Mouse (Mus musculus) heart, embryonic 13.5 days (tissue): ENCODE results near the gene Lysmd2. TPM values are rescaled to one million over a fixed set of nuclear protein-coding genes. Genes with fewer than 3 reads are reported as not detected.
A peak's percentile ranks its signal among the peaks of the same experiment; 100 is the strongest.

Experiments used
- ATAC-seq: fragments of 200-750 bp; cut with Nextera tagmentation; 2 replicates; pipeline ENCODE4 v1.8.0; 2017; ENCODE audit warnings: moderate TSS enrichment; ENCODE audit not compliant: insufficient number of reproducible peaks, low FRiP score, low TSS enrichment; ENCODE audit errors: extremely low read depth
- H3K27ac ChIP-seq: fragments of 300-500 bp; sonication (generic); replicated peaks from 2 replicates; pipeline ENCODE4 v1.5.1; 2015; ENCODE audit warnings: moderate library complexity, mild to moderate bottlenecking, inconsistent platforms
- H3K27me3 ChIP-seq: fragments of 300-500 bp; sonication (generic); replicated peaks from 2 replicates; pipeline ENCODE4 v1.6.1; 2015; ENCODE audit warnings: mild to moderate bottlenecking, inconsistent platforms
- H3K36me3 ChIP-seq: fragments of 300-500 bp; sonication (generic); 2 replicates; pipeline ENCODE4 v1.6.1; 2015; ENCODE audit warnings: mild to moderate bottlenecking, inconsistent platforms
- H3K4me1 ChIP-seq: fragments of 300-500 bp; sonication (generic); 2 replicates; pipeline ENCODE4 v1.6.1; 2015; ENCODE audit warnings: inconsistent platforms
- H3K4me2 ChIP-seq: fragments of 300-500 bp; sonication (generic); 2 replicates; pipeline ENCODE4 v1.6.1; 2015; ENCODE audit warnings: inconsistent platforms, mild to moderate bottlenecking, moderate library complexity
- H3K4me3 ChIP-seq: fragments of 300-500 bp; sonication (generic); 2 replicates; pipeline ENCODE4 v1.5.1; 2015; ENCODE audit warnings: moderate library complexity, mild to moderate bottlenecking, inconsistent platforms
- H3K9ac ChIP-seq: fragments of 300-500 bp; sonication (generic); 2 replicates; pipeline ENCODE4 v1.6.1; 2015; ENCODE audit warnings: inconsistent platforms, mild to moderate bottlenecking, moderate library complexity
- H3K9me3 ChIP-seq: fragments of 300-500 bp; sonication (generic); 2 replicates; pipeline ENCODE4 v1.6.1; 2016; ENCODE audit warnings: inconsistent platforms
- WGBS: fragments of 180-500 bp; shearing (Covaris S2); methylation state at CpG from one replicate; pipeline ENCODE4 v1.1.7; 2015; ENCODE audit warnings: mixed read lengths; 5-methylcytosine and 5-hydroxymethylcytosine counted together
- polyA plus RNA-seq: library from polyadenylated mRNA; unstranded; fragments of >200 nt; fragmentation: Nextera tagmentation; extraction: Ambion mirVana; gene quantifications from 2 replicates; pipeline ENCODE4 v1.2.1, GENCODE M21; 2015

Gene Lysmd2
- polyA plus RNA-seq = 16.2 and 16.9 TPM in 2 replicates

DNA sequence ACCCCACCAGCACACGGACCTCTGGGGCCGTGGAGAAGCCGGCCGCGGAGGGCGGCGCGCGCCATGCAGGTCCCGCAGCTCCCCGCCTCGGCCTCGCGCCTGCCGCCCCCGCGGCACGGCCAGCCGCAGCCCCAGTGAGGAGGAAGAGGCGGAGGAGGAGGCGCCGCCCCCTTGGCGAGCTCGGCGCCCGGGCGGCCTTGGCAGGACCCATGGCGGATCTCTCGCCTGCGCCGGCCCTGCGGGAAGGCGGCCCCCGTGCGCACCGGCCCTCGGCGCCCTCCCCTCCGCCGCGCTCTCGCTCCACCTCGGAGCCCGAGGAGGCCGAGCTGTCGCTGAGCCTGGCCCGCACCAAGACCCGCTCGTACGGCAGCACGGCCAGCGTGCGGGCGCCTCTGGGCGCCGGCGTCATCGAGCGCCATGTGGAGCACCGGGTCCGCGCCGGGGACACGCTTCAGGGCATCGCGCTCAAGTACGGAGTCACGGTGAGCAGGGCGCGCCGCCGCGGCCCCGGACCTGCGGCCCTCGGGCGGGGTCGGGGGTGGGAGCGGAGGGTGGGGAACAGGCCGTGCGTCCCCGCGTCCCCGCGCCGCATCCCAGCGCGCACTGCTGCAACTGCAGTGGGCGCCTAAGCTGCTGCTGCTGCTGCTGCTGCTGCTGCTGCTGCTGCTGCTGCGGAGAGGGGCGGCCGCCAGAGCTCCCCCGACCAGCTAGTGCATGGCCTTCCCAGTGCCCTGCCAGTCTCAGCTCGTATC lies at the start of gene Lysmd2:
Lysmd2 (plus strand) TSS at position 186 of the 752 bp plus-strand sequence.
- H3K4me2 ChIP-seq = peak within 1 kb of the TSS; percentile 90
- peak; percentile 76; the same call in 1 of the 2 replicates for ATAC-seq
- no peaks in the 10 kb centered on the region for H3K36me3 ChIP-seq
- peak within 1 kb of the TSS; percentile 72 for H3K27ac ChIP-seq
- H3K4me1 ChIP-seq = peaks cover 10% of the 10 kb centered on the region
- under 1% methylated on average over 56 of the region's 94 CpGs for WGBS
- H3K27me3 ChIP-seq = peaks cover 15% of the 10 kb centered on the region
- H3K9ac ChIP-seq = peak within 1 kb of the TSS; percentile 95
- no peaks in the 10 kb centered on the region for H3K9me3 ChIP-seq
- peak within 1 kb of the TSS; percentile 85 for H3K4me3 ChIP-seq

DNA sequence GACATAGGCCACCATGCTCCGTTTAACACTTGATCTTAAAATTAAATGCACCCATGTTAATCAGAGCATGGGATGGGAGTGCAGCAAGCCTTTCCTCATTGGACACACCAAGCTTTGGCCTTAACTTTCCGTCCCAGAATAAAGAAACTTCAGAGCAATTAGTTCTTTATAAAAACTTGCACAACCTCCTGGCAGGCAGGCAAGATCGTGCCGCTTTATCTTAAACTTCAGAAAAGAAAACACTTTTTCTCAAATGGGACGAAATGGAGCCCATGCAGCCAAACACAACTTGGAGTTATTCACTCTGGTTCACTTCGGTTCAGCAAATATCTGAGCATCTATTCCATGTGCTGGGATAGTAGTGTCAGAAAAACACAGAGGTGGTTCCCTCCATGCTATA lies 46.2 kb upstream of the Lysmd2 start:
- H3K27ac ChIP-seq = no peak overlapping the region
- H3K4me3 ChIP-seq = no peak overlapping the region
- ATAC-seq = no peak
- H3K9ac ChIP-seq = no peak overlapping the region
- no peaks in the 10 kb centered on the region for H3K9me3 ChIP-seq
- H3K27me3 ChIP-seq = no peaks in the 10 kb centered on the region
- no peaks in the 10 kb centered on the region for H3K36me3 ChIP-seq
- 0 out of 2 replicates have a peak, but pooled peaks cover 3% of the 10 kb centered on the region for H3K4me1 ChIP-seq
- no peak overlapping the region for H3K4me2 ChIP-seq
- 67% methylated on average over 6 of the region's 6 CpGs for WGBS

DNA sequence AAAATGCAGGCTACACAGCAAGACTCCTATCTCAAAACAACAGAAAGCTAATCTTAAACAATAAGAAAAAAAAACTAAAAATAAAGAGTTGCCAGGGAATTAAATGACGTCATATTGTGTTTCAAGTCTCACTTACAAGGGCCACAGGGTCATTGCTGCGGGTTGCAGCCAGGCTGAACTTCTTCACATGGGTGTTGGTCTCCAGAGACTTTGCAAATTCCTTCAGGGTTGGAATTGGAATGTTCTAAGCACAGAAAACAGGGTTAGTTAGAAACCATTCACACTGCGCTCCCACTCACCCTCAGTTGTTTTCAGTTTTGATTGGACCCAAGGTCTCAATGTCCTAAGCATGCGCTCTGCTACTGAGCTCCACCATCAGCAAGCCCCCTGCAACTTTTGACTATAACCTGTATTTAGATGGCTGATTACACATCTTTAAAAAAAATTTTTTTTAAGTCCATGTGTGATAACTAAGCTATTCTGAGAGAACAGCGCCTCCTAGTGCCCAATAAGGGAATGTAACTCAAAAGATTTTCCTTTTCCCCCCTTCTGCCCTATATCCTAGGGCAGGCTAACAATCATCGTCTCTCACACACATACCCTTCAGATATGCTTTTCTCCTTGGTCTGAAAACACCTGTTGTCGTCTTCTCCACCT lies 43.7 kb upstream of the Lysmd2 start:
- Histone ChIP-seq H3K27ac (no peak overlapping the region), H3K4me2 (no peak overlapping the region), H3K9me3 (no peaks in the 10 kb centered on the region), H3K9ac (no peak overlapping the region), H3K4me1 (0 out of 2 replicates have a peak, but pooled peaks cover 3% of the 10 kb centered on the region), H3K27me3 (no peaks in the 10 kb centered on the region), H3K36me3 (no peaks in the 10 kb centered on the region), H3K4me3 (no peak overlapping the region)
- no peak for ATAC-seq
- 47% methylated on average over 7 of the region's 7 CpGs for WGBS

DNA sequence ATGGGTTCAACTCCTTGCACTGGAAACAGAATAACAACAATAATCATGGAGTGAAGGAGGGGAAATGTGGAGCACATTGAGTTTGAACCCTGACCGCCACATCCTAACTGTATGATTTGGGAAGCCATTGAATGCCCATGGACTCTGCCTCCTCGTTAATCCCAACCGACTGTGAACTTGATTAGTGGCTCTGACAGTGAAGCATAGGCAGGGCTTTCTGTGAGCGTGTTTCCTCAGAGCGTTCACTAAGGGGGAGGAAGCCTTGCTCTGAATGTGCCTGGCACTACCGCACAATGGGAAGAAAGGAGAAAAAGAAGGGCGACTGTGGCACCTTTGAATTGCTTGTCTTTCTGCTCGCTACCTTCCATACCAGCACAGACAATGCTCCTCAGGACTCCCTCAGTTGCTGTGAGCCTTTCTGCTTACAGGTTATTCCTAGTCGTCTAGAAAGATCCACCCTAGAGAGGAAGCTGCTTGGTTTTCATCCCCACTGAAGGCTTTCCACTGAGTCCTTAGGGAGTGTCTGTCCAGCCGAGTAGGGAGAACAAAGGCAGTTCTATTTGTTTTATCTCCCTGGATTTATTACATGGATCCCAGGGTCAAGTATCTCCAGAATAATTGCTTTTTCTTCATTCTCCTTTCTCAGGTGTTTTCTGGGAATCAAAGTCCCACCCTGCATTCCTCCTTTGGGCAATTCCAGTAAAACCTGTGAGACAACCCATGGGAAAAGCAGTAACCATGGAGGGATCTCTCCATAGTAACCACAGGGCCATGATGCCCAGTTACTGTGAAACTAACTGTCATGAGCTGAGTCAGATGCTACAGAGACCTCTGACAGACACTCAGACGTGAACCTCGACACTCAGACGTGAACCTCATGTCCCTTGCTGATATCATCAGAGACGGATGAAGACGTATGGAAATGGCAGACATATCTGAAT lies 35.4 kb upstream of the Lysmd2 start:
- no peak overlapping the region for H3K9ac ChIP-seq
- H3K4me2 ChIP-seq = no peak overlapping the region
- ATAC-seq = no peak
- H3K4me3 ChIP-seq = no peak overlapping the region
- no peak overlapping the region for H3K27ac ChIP-seq
- WGBS = 75% methylated on average over 15 of the region's 15 CpGs
- H3K27me3 ChIP-seq = no peaks in the 10 kb centered on the region
- no peaks in the 10 kb centered on the region for H3K9me3 ChIP-seq
- H3K4me1 ChIP-seq = no peaks in the 10 kb centered on the region
- 0 out of 2 replicates have a peak, but pooled peaks cover 4% of the 10 kb centered on the region for H3K36me3 ChIP-seq

DNA sequence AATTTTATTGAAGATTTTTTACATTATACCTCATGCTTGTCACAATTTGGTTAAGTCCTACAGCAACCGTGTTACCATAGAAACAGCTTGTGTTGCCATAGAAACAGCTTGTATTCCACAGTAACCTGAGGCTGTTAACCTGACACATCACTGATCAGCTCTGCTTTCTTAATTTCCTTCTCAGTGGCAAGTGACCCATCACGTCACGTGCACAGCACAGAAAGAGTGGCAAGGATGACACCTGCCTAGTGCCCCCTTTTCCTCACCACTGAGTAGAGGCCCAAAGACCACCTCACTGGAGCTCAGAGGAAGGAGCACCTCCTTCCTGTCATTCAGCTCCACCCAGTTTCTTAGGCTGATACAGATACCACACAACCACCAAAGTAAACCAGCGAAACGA lies 32.1 kb upstream of the Lysmd2 start:
- Histone ChIP-seq H3K27ac (no peak overlapping the region), H3K9ac (no peak overlapping the region), H3K4me2 (no peak overlapping the region), H3K36me3 (0 out of 2 replicates have a peak, but pooled peaks cover 4% of the 10 kb centered on the region), H3K27me3 (no peaks in the 10 kb centered on the region), H3K9me3 (no peaks in the 10 kb centered on the region), H3K4me1 (no peaks in the 10 kb centered on the region), H3K4me3 (no peak overlapping the region)
- no peak for ATAC-seq
- WGBS = 70% methylated on average over 5 of the region's 5 CpGs

DNA sequence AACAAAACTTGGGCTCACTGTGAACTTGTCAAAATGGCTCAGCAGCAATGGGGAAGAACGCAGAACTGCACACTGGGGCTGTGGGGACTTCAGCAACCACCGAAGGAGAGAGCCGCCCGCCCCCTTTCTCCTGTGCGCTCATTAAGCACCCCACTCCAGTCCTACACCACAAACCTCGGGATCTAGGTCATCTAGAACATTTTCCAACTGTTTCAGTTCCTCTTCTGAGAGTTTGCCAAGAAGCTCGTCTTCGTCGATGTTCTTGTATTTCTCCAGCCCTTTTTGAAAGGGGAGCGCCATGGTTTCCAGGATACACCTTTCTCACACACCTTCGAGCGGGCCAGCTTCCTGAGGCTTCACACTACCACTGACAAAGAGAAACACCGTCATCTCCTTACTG lies 28.5 kb upstream of the Lysmd2 start:
- H3K27me3 ChIP-seq = no peaks in the 10 kb centered on the region
- no peaks in the 10 kb centered on the region for H3K36me3 ChIP-seq
- H3K9ac ChIP-seq = no peak overlapping the region
- H3K4me3 ChIP-seq = no peak overlapping the region
- H3K4me1 ChIP-seq = peaks cover 18% of the 10 kb centered on the region
- H3K4me2 ChIP-seq = no peak overlapping the region
- ATAC-seq = no peak
- H3K9me3 ChIP-seq = no peaks in the 10 kb centered on the region
- H3K27ac ChIP-seq = no peak overlapping the region
- WGBS = 81% methylated on average over 13 of the region's 13 CpGs

DNA sequence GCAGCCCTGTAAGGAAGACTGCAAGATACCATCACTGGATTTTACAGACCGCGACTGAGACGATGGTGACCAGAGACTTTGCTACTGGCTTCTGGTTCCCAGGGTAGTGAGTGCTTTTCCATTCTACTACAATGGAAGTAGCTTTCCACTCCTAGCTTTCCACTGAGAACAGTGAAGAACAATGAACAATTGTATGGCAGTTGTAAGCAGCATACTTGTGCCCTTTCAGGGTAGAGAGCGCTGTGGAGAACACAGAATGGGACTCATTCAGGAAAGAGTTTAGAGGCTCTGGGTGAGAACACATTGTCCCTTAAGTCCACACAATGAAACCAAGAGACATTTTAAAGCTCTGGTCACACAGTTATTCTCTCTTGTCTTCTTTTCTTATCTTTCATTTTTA lies 27.9 kb upstream of the Lysmd2 start:
- Histone ChIP-seq H3K27me3 (no peaks in the 10 kb centered on the region), H3K4me1 (peaks cover 18% of the 10 kb centered on the region), H3K4me3 (no peak overlapping the region), H3K4me2 (no peak overlapping the region), H3K9ac (no peak overlapping the region), H3K27ac (no peak overlapping the region), H3K36me3 (no peaks in the 10 kb centered on the region), H3K9me3 (no peaks in the 10 kb centered on the region)
- WGBS = 81% methylated on average over 4 of the region's 4 CpGs
- no peak for ATAC-seq

DNA sequence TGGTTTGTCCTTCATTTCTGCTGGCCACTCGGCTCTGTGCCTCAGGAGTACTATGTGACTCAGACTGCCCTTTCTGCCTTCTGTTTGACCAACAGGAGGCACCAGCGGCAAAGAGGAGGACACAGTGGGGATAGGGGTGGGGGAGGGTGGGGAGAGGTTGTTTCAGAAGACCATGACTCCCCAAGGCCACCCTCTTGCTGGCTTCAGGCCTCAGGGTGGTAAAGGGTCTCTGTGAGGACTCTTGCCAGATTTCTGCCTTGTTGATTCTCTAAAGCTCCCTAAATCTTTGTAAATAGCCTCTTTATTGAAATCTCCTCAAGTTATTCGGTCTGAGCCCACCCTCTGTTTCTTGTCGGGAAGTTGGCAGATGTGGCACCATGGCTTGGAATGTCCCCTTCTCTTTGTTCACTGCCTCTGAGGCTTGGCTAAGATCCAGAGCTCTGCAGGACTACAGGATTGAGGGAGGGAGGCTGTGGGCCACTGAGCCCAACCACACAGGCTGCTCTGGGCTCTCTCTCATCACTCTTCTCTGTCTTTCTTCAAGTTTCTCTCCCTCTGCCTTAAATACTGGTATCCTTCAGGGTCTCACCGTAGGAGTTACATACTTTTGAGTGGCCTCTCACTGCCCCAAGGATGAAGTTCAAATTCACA lies 26.2 kb upstream of the Lysmd2 start:
- no peak overlapping the region for H3K9ac ChIP-seq
- H3K36me3 ChIP-seq = no peaks in the 10 kb centered on the region
- H3K27me3 ChIP-seq = no peaks in the 10 kb centered on the region
- WGBS = 35% methylated on average over 5 of the region's 5 CpGs
- H3K4me3 ChIP-seq = no peak overlapping the region
- peak overlapping the region; percentile 5; the same call in 1 of the 2 replicates for H3K27ac ChIP-seq
- H3K9me3 ChIP-seq = no peaks in the 10 kb centered on the region
- peaks cover 18% of the 10 kb centered on the region for H3K4me1 ChIP-seq
- H3K4me2 ChIP-seq = no peak overlapping the region
- ATAC-seq = no peak

DNA sequence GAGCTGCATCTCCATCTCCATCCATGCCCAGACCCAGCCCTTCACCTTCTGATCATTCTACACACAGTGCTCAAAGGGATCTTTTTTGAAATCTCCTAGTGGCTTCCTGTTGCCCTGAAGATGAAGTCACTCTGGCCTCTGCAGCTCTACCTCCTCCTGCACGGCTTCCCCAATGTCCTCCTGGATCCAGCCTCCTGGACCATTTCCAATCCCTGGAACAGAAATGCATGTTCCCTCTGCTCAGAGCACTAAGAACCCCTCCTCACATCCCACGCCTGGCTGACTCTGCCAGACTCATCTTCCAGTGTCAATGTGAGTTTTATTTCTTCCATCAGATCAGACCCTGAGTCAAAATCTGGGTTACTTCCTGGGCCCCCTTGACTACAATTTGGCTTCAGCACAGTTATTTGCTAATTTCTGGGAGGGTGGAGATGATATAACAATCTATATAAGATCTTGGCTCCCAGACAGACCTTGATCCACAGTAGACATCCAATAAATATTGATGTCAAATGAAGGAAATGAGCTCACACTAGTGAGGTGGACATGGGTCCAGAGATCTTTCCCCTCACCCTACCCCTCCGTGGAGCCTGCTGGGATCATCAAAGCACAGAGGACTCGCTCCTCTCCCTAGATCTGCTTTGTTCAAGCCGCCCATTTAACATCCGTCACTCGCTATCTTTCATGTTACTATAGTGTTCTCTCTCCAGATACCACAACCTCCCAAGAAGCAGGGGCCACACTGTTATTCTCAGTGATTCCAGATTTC lies 25.2 kb upstream of the Lysmd2 start:
- no peaks in the 10 kb centered on the region for H3K36me3 ChIP-seq
- no peak overlapping the region for H3K9ac ChIP-seq
- 62% methylated on average over 7 of the region's 7 CpGs for WGBS
- peaks cover 18% of the 10 kb centered on the region for H3K4me1 ChIP-seq
- no peak overlapping the region for H3K27ac ChIP-seq
- H3K27me3 ChIP-seq = no peaks in the 10 kb centered on the region
- no peaks in the 10 kb centered on the region for H3K9me3 ChIP-seq
- H3K4me2 ChIP-seq = no peak overlapping the region
- no peak for ATAC-seq
- no peak overlapping the region for H3K4me3 ChIP-seq

DNA sequence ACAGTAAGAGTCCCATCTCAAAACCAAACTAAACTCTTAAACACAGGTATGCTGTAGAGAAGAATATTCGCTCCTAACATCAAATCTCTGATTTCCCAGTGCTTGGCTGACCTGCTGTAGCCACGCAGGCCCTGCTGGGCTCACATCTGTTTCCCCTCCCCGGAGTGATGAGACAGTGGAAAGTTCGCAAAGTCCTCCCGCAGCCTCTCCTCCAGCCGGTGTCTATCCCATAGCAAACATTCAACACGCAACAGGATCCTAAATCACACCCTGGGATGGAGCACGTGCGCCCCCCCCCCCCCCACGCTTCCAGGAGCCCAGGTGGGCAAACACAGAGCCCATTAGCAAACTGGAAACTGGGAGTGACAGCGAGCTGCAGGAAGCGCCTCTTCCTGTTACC lies 24.0 kb upstream of the Lysmd2 start:
- no peaks in the 10 kb centered on the region for H3K36me3 ChIP-seq
- H3K4me3 ChIP-seq = no peak overlapping the region
- no peak for ATAC-seq
- H3K4me2 ChIP-seq = peak overlapping the region; percentile 12; the same call in 1 of the 2 replicates
- H3K27ac ChIP-seq = 0 out of 2 replicates have a peak overlapping the region, but pooled peaks have one; percentile 46
- H3K27me3 ChIP-seq = no peaks in the 10 kb centered on the region
- no peak overlapping the region for H3K9ac ChIP-seq
- H3K4me1 ChIP-seq = peaks cover 18% of the 10 kb centered on the region
- H3K9me3 ChIP-seq = no peaks in the 10 kb centered on the region
- WGBS = 28% methylated on average over 12 of the region's 12 CpGs
